In the genomic region with DNA sequence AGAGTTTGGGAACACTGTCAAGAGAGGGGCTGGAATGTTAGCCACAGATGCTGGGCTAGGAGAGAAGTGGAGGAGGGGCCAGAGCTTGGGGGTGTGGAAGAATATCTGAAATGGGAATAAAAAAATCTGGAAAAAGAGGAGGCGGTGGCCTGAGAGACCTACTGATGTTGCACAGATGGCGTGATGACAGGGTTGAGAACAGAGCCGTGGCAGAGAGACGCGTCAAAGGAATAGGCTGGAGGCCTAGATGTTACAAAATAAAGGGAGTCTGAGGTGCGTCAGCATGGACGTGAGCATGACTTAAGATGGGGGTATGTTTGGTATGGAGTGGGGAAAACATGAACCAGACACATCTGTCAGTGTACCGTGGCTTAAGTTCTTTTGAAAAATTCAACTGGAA, we compare ENCODE assay signal across 15 mouse cellular contexts.
DNase-seq lines count a peak whose midpoint lies in the region; ATAC-seq lines count a peak whose summit lies in the region.
"Had no signal": no experiment of that assay in that cellular context is flagged by ENCODE, and none has a peak within 500 bp of the region (broad histone marks: within the 10 kb centered on the region; RNA-seq: fewer than 3 reads in every experiment).

No protein-coding gene starts in this region.

- H3K4me2 ChIP-seq in kidney, embryonic 16.5 days (replicated peaks; ENCODE audit: low read depth, low read length), result no peak overlapping the region
- H3K4me2 ChIP-seq in kidney, embryonic 14.5 days (replicated peaks; ENCODE audit: low read depth, low read length), result no peak overlapping the region
- peak overlapping the region; percentile 42 for H3K4me2 ChIP-seq in heart, embryonic 16.5 days (ENCODE audit: low read depth, low read length)

- H3K27ac ChIP-seq in kidney, embryonic 16.5 days (ENCODE audit: low read length), result no peak overlapping the region
- H3K27ac ChIP-seq in kidney, embryonic 14.5 days (ENCODE audit: low read depth, low read length), result no peak overlapping the region
- H3K27ac ChIP-seq in heart, embryonic 16.5 days (ENCODE audit: low read length), result peak overlapping the region; percentile 90
- H3K27ac ChIP-seq: forebrain, embryonic 10.5 days; macrophage had no signal

- no peaks in the 10 kb centered on the region for H3K27me3 ChIP-seq in kidney, embryonic 16.5 days (ENCODE audit: insufficient read depth, low read length)
- no peaks in the 10 kb centered on the region for H3K27me3 ChIP-seq in kidney, embryonic 14.5 days (ENCODE audit: control insufficient read depth, insufficient read depth, low read length)
- H3K27me3 ChIP-seq in heart, embryonic 16.5 days (ENCODE audit: control insufficient read depth, insufficient read depth, low read length), result no peaks in the 10 kb centered on the region

- H3K4me3 ChIP-seq in kidney, embryonic 16.5 days (ENCODE audit: low read length), result no peak overlapping the region
- H3K4me3 ChIP-seq in kidney, embryonic 14.5 days (ENCODE audit: low read length), result no peak overlapping the region
- no peak overlapping the region for H3K4me3 ChIP-seq in heart, embryonic 16.5 days (ENCODE audit: low read length)
- H3K4me3 ChIP-seq: forebrain, embryonic 10.5 days had no signal

- no peaks in the 10 kb centered on the region for H3K4me1 ChIP-seq in kidney, embryonic 16.5 days (ENCODE audit: insufficient read depth, low read length)
- no peaks in the 10 kb centered on the region for H3K4me1 ChIP-seq in kidney, embryonic 14.5 days (ENCODE audit: control insufficient read depth, insufficient read depth, low read length)
- H3K4me1 ChIP-seq in heart, embryonic 16.5 days (ENCODE audit: control insufficient read depth, insufficient read depth, low read length), result peaks cover 42% of the 10 kb centered on the region

- H3K36me3 ChIP-seq in kidney, embryonic 16.5 days (ENCODE audit: insufficient read depth, low read length), result no peaks in the 10 kb centered on the region
- H3K36me3 ChIP-seq in kidney, embryonic 14.5 days (ENCODE audit: control insufficient read depth, insufficient read depth, low read length), result no peaks in the 10 kb centered on the region
- H3K36me3 ChIP-seq in heart, embryonic 16.5 days (ENCODE audit: control insufficient read depth, insufficient read depth), result peaks cover 7% of the 10 kb centered on the region
- H3K36me3 ChIP-seq: forebrain, embryonic 10.5 days had no signal

- no peaks in the 10 kb centered on the region for H3K9me3 ChIP-seq in kidney, embryonic 16.5 days (ENCODE audit: low read length)
- H3K9me3 ChIP-seq in kidney, embryonic 14.5 days (ENCODE audit: control insufficient read depth, low read length), result no peaks in the 10 kb centered on the region
- no peaks in the 10 kb centered on the region for H3K9me3 ChIP-seq in heart, embryonic 16.5 days (replicated peaks; ENCODE audit: control insufficient read depth, low read length)
- H3K9me3 ChIP-seq: forebrain, embryonic 10.5 days had no signal

- WGBS in kidney, embryonic 16.5 days, result 73% methylated on average over 8 of the region's 8 CpGs
- 76% methylated on average over 8 of the region's 8 CpGs for WGBS in kidney, embryonic 14.5 days
- 31% methylated on average over 8 of the region's 8 CpGs for WGBS in heart, embryonic 16.5 days

- H3K9ac ChIP-seq in kidney, embryonic 16.5 days (replicated peaks; ENCODE audit: low read length), result no peak overlapping the region
- no peak overlapping the region for H3K9ac ChIP-seq in kidney, embryonic 14.5 days (ENCODE audit: low read depth, low read length)
- H3K9ac ChIP-seq in heart, embryonic 16.5 days (ENCODE audit: low read length), result peak overlapping the region; percentile 21

- DNase-seq in fibroblast of lung, adult 2 months (ENCODE audit: low read depth), result peak; percentile 36
- DNase-seq in lung, postnatal 14 days, result peak; percentile 26
- no peak for DNase-seq in urinary bladder, postnatal 4 days (ENCODE audit: low spot score in 2 of 2)
- DNase-seq in layer of hippocampus, adult 11-12 months (ENCODE audit: low spot score), result no peak
- no peak for DNase-seq in urinary bladder, postnatal 36 days (ENCODE audit: low spot score in 2 of 2)
- DNase-seq: adrenal gland, adult 2 months; cerebellum, adult 11 months; gastrocnemius, postnatal 36 days; kidney, adult 8-10 months; thymus, adult 18-20 months had no signal

- 0 out of 2 replicates have a peak, but pooled peaks have one; percentile 39 for ATAC-seq in kidney, embryonic 16.5 days (ENCODE audit: low FRiP score, low TSS enrichment)
- ATAC-seq in kidney, embryonic 14.5 days (ENCODE audit: low FRiP score, low TSS enrichment), result no peak
- ATAC-seq in heart, embryonic 16.5 days (replicated peaks; ENCODE audit: extremely low read depth, insufficient read depth, low FRiP score), result peak; percentile 69

Comparison
In these comparisons a context has a peak if more than half of its experiments do, and no peak if none do; other contexts are left out.
1. DNase-seq: peak in fibroblast of lung, adult 2 months (single experiment) and lung, postnatal 14 days (single experiment); none in urinary bladder, postnatal 4 days (0 of 2), layer of hippocampus, adult 11-12 months (single experiment) and urinary bladder, postnatal 36 days (0 of 2).